Mouse (Mus musculus) midbrain, embryonic 10.5 days (tissue): ENCODE data around the gene Trim16. TPM values are rescaled to one million over a fixed set of nuclear protein-coding genes. Genes with fewer than 3 reads are reported as not detected.

Experiments used
- DNase-seq: peaks from one replicate; pipeline ENCODE4 v3.0.0-alpha.2; 2017; ENCODE audit warnings: low spot score
- H3K27ac ChIP-seq: fragments of 300-500 bp; sonication (generic); replicated peaks from 2 replicates; pipeline ENCODE4 v1.5.1; 2016; ENCODE audit warnings: mild to moderate bottlenecking
- H3K27me3 ChIP-seq: fragments of 300-500 bp; sonication (generic); 2 replicates; pipeline ENCODE4 v1.6.1; 2016; ENCODE audit warnings: low read depth, mild to moderate bottlenecking; ENCODE audit not compliant: poor library complexity, severe bottlenecking
- H3K36me3 ChIP-seq: fragments of 300-500 bp; sonication (generic); 2 replicates; pipeline ENCODE4 v1.6.1; 2016; ENCODE audit warnings: mild to moderate bottlenecking, moderate library complexity
- H3K4me1 ChIP-seq: fragments of 300-500 bp; sonication (generic); 2 replicates; pipeline ENCODE4 v1.6.1; 2016
- H3K4me3 ChIP-seq: fragments of 300-500 bp; sonication (generic); 2 replicates; pipeline ENCODE4 v1.5.1; 2016; ENCODE audit warnings: mild to moderate bottlenecking, moderate library complexity
- H3K9me3 ChIP-seq: fragments of 300-500 bp; sonication (generic); replicated peaks from 2 replicates; pipeline ENCODE4 v1.6.1; 2016; ENCODE audit warnings: mild to moderate bottlenecking
- WGBS: fragments of 180-500 bp; shearing (Covaris S2); methylation state at CpG from one replicate; pipeline ENCODE4 v1.1.7; 2016; 5-methylcytosine and 5-hydroxymethylcytosine counted together
- polyA plus RNA-seq: library from polyadenylated mRNA; unstranded; fragments of >200 nt; fragmentation: Nextera tagmentation; extraction: Ambion mirVana; gene quantifications from 2 replicates; pipeline ENCODE4 v1.2.1, GENCODE M21; 2016

Gene Trim16
- 2.4 and 4.3 TPM in 2 replicates for polyA plus RNA-seq

GRCm38 (mm10) chr11:62820059-62820541, at the start of gene Trim16:
Gene Trim16, plus strand, starts transcription at chr11:62820231.
- peak; percentile 46 for DNase-seq
- Histone ChIP-seq H3K27ac (peak within 1 kb of the TSS; percentile 70), H3K9me3 (no peaks in the 10 kb centered on the region), H3K27me3 (peaks cover 24% of the 10 kb centered on the region), H3K4me1 (peaks cover 15% of the 10 kb centered on the region), H3K4me3 (peak within 1 kb of the TSS; percentile 46), H3K36me3 (no peaks in the 10 kb centered on the region)
- 21% methylated on average over 15 of the region's 15 CpGs for WGBS

GRCm38 (mm10) chr11:62776510-62776909, 43.5 kb upstream of the Trim16 start:
- Histone ChIP-seq H3K27me3 (no peaks in the 10 kb centered on the region), H3K4me3 (no peak overlapping the region), H3K4me1 (no peaks in the 10 kb centered on the region), H3K36me3 (peaks cover 59% of the 10 kb centered on the region), H3K27ac (no peak overlapping the region), H3K9me3 (peaks cover 82% of the 10 kb centered on the region)
- no peak for DNase-seq
- 92% methylated on average over 7 of the region's 7 CpGs for WGBS

GRCm38 (mm10) chr11:62788935-62789616, 31.0 kb upstream of the Trim16 start, which contains the start of gene Zfp286:
Gene Zfp286, minus strand, starts transcription at chr11:62789462.
- H3K4me1 ChIP-seq, result peaks cover 16% of the 10 kb centered on the region
- peaks cover 6% of the 10 kb centered on the region; the same call in 1 of the 2 replicates for H3K9me3 ChIP-seq
- peaks cover 37% of the 10 kb centered on the region for H3K36me3 ChIP-seq
- H3K4me3 ChIP-seq, result peak within 1 kb of the TSS; percentile 72
- no peaks in the 10 kb centered on the region for H3K27me3 ChIP-seq
- H3K27ac ChIP-seq, result peak within 1 kb of the TSS; percentile 93
- WGBS, result 9% methylated on average over 34 of the region's 34 CpGs
- DNase-seq, result peak; percentile 94

GRCm38 (mm10) chr11:62789617-62789936, 30.5 kb upstream of the Trim16 start:
- H3K9me3 ChIP-seq, result peaks cover 5% of the 10 kb centered on the region; the same call in 1 of the 2 replicates
- peak overlapping the region; percentile 93 for H3K27ac ChIP-seq
- H3K4me1 ChIP-seq, result peaks cover 16% of the 10 kb centered on the region
- 61% methylated on average over 3 of the region's 3 CpGs for WGBS
- no peak for DNase-seq
- H3K4me3 ChIP-seq, result peak overlapping the region; percentile 72
- no peaks in the 10 kb centered on the region for H3K27me3 ChIP-seq
- H3K36me3 ChIP-seq, result peaks cover 32% of the 10 kb centered on the region

GRCm38 (mm10) chr11:62804119-62804518, 15.9 kb upstream of the Trim16 start:
- no peaks in the 10 kb centered on the region; the same call in 1 of the 2 replicates for H3K9me3 ChIP-seq
- H3K36me3 ChIP-seq, result no peaks in the 10 kb centered on the region
- 58% methylated on average over 13 of the region's 13 CpGs for WGBS
- H3K27ac ChIP-seq, result no peak overlapping the region
- no peak overlapping the region for H3K4me3 ChIP-seq
- DNase-seq, result no peak
- H3K27me3 ChIP-seq, result no peaks in the 10 kb centered on the region
- H3K4me1 ChIP-seq, result no peaks in the 10 kb centered on the region

GRCm38 (mm10) chr11:62807965-62808364, 12.1 kb upstream of the Trim16 start:
- H3K36me3 ChIP-seq, result no peaks in the 10 kb centered on the region
- no peak for DNase-seq
- H3K27ac ChIP-seq, result no peak overlapping the region
- H3K27me3 ChIP-seq, result no peaks in the 10 kb centered on the region
- no peak overlapping the region for H3K4me3 ChIP-seq
- WGBS, result 84% methylated on average over 2 of the region's 2 CpGs
- H3K4me1 ChIP-seq, result no peaks in the 10 kb centered on the region
- H3K9me3 ChIP-seq, result no peaks in the 10 kb centered on the region; the same call in 1 of the 2 replicates

- H3K27me3 ChIP-seq, result no peaks in the 10 kb centered on the region
- H3K4me1 ChIP-seq, result no peaks in the 10 kb centered on the region
- H3K27ac ChIP-seq, result no peak overlapping the region
- DNase-seq, result no peak
- no peak overlapping the region for H3K4me3 ChIP-seq
- 78% methylated on average over 4 of the region's 4 CpGs for WGBS
- H3K9me3 ChIP-seq, result no peaks in the 10 kb centered on the region; the same call in 1 of the 2 replicates
- H3K36me3 ChIP-seq, result no peaks in the 10 kb centered on the region
Observed at GRCm38 (mm10) chr11:62809201-62809600, 10.8 kb upstream of the Trim16 start.

GRCm38 (mm10) chr11:62812268-62812667, 7.8 kb upstream of the Trim16 start:
- Histone ChIP-seq H3K27ac (no peak overlapping the region), H3K9me3 (no peaks in the 10 kb centered on the region), H3K36me3 (no peaks in the 10 kb centered on the region), H3K4me3 (no peak overlapping the region), H3K4me1 (no peaks in the 10 kb centered on the region), H3K27me3 (no peaks in the 10 kb centered on the region)
- 84% methylated on average over 6 of the region's 6 CpGs for WGBS
- DNase-seq, result no peak

GRCm38 (mm10) chr11:62813497-62813896, 6.5 kb upstream of the Trim16 start:
- DNase-seq, result no peak
- H3K9me3 ChIP-seq, result no peaks in the 10 kb centered on the region
- 0 out of 2 replicates have a peak, but pooled peaks cover 3% of the 10 kb centered on the region for H3K27me3 ChIP-seq
- H3K36me3 ChIP-seq, result no peaks in the 10 kb centered on the region
- WGBS, result 70% methylated on average over 1 of the region's 1 CpGs
- H3K4me1 ChIP-seq, result no peaks in the 10 kb centered on the region
- no peak overlapping the region for H3K27ac ChIP-seq
- H3K4me3 ChIP-seq, result no peak overlapping the region

GRCm38 (mm10) chr11:62813970-62814624, 5.9 kb upstream of the Trim16 start:
- no peak for DNase-seq
- no peak overlapping the region for H3K4me3 ChIP-seq
- H3K9me3 ChIP-seq, result no peaks in the 10 kb centered on the region
- whole genome bisulfite sequencing, result 75% methylated on average over 6 of the region's 6 CpGs
- H3K4me1 ChIP-seq, result no peaks in the 10 kb centered on the region
- no peaks in the 10 kb centered on the region for H3K36me3 ChIP-seq
- H3K27me3 ChIP-seq, result 0 out of 2 replicates have a peak, but pooled peaks cover 9% of the 10 kb centered on the region
- no peak overlapping the region for H3K27ac ChIP-seq

- Histone ChIP-seq H3K9me3 (no peaks in the 10 kb centered on the region), H3K27me3 (0 out of 2 replicates have a peak, but pooled peaks cover 13% of the 10 kb centered on the region), H3K4me3 (no peak overlapping the region), H3K4me1 (no peaks in the 10 kb centered on the region), H3K36me3 (no peaks in the 10 kb centered on the region), H3K27ac (no peak overlapping the region)
- WGBS, result 74% methylated on average over 4 of the region's 4 CpGs
- no peak for DNase-seq
Observed at GRCm38 (mm10) chr11:62814625-62815024, 5.4 kb upstream of the Trim16 start.

- Histone ChIP-seq H3K9me3 (no peaks in the 10 kb centered on the region), H3K4me3 (no peak overlapping the region), H3K27ac (no peak overlapping the region), H3K27me3 (peaks cover 16% of the 10 kb centered on the region; the same call in 1 of the 2 replicates), H3K36me3 (no peaks in the 10 kb centered on the region), H3K4me1 (peaks cover 7% of the 10 kb centered on the region)
- DNase-seq, result no peak
- 88% methylated on average over 1 of the region's 1 CpGs for WGBS
Observed at GRCm38 (mm10) chr11:62815438-62815837, 4.6 kb upstream of the Trim16 start.

GRCm38 (mm10) chr11:62816591-62816990, 3.4 kb upstream of the Trim16 start:
- no peak for DNase-seq
- H3K4me3 ChIP-seq, result no peak overlapping the region
- no peaks in the 10 kb centered on the region for H3K36me3 ChIP-seq
- H3K4me1 ChIP-seq, result peaks cover 15% of the 10 kb centered on the region
- no peaks in the 10 kb centered on the region for H3K9me3 ChIP-seq
- 91% methylated on average over 6 of the region's 6 CpGs for WGBS
- H3K27ac ChIP-seq, result no peak overlapping the region
- H3K27me3 ChIP-seq, result peaks cover 24% of the 10 kb centered on the region
